Mouse (Mus musculus): ENCODE measurements around the gene Magi2. TPM values are rescaled to one million over a fixed set of nuclear protein-coding genes. Genes with fewer than 3 reads are reported as not detected.

The Magi2 gene
- polyA plus RNA-seq, 1 experiment, result 0.79 TPM

DNA sequence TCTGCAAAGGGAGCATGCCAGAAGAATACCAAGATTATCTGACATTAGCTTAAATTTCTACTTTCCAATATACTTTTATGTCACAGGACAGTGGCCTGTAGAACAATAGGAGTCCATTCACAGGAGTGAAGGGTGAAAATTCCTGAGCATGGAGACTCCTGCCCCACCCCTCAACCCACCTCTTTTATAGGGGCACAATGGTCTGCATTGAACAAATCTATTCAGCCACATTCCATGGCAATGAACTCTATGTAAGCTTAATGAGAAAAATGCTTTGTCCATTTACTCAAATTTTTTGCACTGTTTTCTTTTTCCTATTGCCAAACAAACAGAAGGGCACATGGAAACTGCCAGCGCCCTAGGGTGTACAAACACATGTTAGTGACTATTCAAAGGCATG, 838.2 kb downstream of the Magi2 start:
- Histone ChIP-seq H3K4me3 (ENCODE audit: extremely low read depth, insufficient read depth, insufficient read length) (no peak overlapping the region), H3K36me3 (ENCODE audit: control insufficient read depth, insufficient read depth, low read length) (no peaks in the 10 kb centered on the region), H3K27me3 (ENCODE audit: control insufficient read depth, insufficient read depth, low read length) (no peaks in the 10 kb centered on the region), H3K4me1 (ENCODE audit: control insufficient read depth, insufficient read depth, insufficient read length) (no peaks in the 10 kb centered on the region), H3K27ac (ENCODE audit: insufficient read depth, low read length) (no peak overlapping the region)
- WGBS, result 93% methylated on average over 1 of the region's 1 CpGs
- DNase-seq (ENCODE audit: low read depth in 1 of 2, low spot score in 2 of 2), result no peak
- TF ChIP-seq CTCF (IDR thresholded peaks at IDR 0.05; ENCODE audit: extremely low read depth, insufficient read depth, insufficient read length, insufficient replicate concordance) (no peak), POLR2A (IDR thresholded peaks at IDR 0.05; ENCODE audit: low read depth, low read length) (no peak)

DNA sequence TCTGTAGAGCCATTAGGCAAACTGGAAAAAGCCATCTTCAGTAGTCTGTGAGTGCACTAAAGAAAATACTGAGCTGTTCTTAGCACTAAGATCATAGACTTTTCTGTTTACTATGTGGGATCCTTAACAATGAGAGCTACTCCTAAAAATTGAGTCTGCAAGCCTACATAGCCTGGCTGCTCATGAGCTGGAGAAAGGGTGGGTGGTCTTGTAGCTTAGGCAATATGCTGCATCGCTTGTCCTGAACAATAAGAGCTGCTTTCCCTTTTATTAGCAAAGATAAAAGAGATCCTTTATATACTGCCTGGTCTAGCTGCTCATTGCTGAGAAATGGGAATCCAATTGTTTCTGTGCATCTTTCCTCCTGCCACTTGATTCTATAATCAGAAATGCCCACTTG, 841.7 kb downstream of the Magi2 start:
- 93% methylated on average over 1 of the region's 1 CpGs for WGBS
- no peaks in the 10 kb centered on the region for H3K36me3 ChIP-seq (ENCODE audit: control insufficient read depth, insufficient read depth, low read length)
- H3K4me3 ChIP-seq (ENCODE audit: extremely low read depth, insufficient read depth, insufficient read length), result no peak overlapping the region
- DNase-seq (ENCODE audit: low read depth in 1 of 2, low spot score in 2 of 2), result no peak
- TF ChIP-seq CTCF (IDR thresholded peaks at IDR 0.05; ENCODE audit: extremely low read depth, insufficient read depth, insufficient read length, insufficient replicate concordance), result no peak
- no peak for TF ChIP-seq POLR2A (IDR thresholded peaks at IDR 0.05; ENCODE audit: low read depth, low read length)
- H3K27ac ChIP-seq (ENCODE audit: insufficient read depth, low read length), result no peak overlapping the region
- no peaks in the 10 kb centered on the region for H3K4me1 ChIP-seq (ENCODE audit: control insufficient read depth, insufficient read depth, insufficient read length)
- no peaks in the 10 kb centered on the region for H3K27me3 ChIP-seq (ENCODE audit: control insufficient read depth, insufficient read depth, low read length)

DNA sequence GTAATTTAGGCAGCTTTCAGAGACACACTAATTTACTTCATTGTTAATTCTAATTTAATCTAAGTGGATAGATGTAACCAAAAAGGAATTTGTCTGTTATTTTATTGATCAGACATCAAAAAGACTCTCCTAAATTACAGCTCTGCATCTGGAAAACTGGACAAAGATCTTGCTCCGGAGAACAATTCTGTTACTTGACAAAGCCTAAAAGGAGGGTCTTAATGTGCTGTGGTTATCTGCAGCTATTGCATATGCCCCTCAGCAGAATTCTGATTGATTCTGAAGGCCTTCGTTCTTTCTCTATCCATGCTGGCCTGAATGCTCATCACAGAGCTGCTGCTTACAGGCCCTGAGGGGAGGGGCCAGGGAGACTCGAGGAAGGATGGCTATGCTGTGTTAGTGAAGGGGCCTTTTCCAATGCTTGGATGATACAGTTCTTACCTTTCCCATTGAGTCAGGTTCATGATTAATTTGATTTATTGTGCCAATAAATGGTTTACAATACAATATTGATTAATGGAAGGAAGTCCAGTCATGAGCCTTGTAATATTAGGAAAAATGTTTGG, 842.2 kb downstream of the Magi2 start:
- H3K4me3 ChIP-seq (ENCODE audit: extremely low read depth, insufficient read depth, insufficient read length), result no peak overlapping the region
- H3K27me3 ChIP-seq (ENCODE audit: control insufficient read depth, insufficient read depth, low read length), result no peaks in the 10 kb centered on the region
- no peaks in the 10 kb centered on the region for H3K36me3 ChIP-seq (ENCODE audit: control insufficient read depth, insufficient read depth, low read length)
- no peak for TF ChIP-seq POLR2A (IDR thresholded peaks at IDR 0.05; ENCODE audit: low read depth, low read length)
- TF ChIP-seq CTCF (IDR thresholded peaks at IDR 0.05; ENCODE audit: extremely low read depth, insufficient read depth, insufficient read length, insufficient replicate concordance), result no peak
- WGBS, result 86% methylated on average over 3 of the region's 3 CpGs
- DNase-seq (ENCODE audit: low read depth in 1 of 2, low spot score in 2 of 2), result no peak
- H3K4me1 ChIP-seq (ENCODE audit: control insufficient read depth, insufficient read depth, insufficient read length), result no peaks in the 10 kb centered on the region
- H3K27ac ChIP-seq (ENCODE audit: insufficient read depth, low read length), result no peak overlapping the region

DNA sequence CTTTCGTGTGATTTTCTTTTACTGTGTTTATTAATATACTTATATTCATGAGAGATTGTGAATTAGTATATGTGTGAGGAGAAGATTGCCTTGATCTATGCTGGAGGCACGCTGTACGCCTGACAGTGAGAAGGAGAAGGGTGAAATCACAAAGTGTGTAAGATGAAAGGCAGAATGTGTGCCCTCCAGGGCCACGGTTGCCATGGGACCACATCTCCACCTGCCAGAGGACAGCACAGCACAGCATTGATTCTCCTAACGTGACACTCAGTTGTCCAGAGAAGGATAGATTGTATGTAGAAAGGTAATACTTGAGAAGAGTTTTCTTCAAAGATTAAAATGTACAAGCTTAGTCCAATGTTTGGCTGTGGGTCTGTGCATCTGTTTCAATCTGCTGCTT, 847.3 kb downstream of the Magi2 start:
- no peak for DNase-seq (ENCODE audit: low read depth in 1 of 2, low spot score in 2 of 2)
- no peaks in the 10 kb centered on the region for H3K4me1 ChIP-seq (ENCODE audit: control insufficient read depth, insufficient read depth, insufficient read length)
- no peaks in the 10 kb centered on the region for H3K27me3 ChIP-seq (ENCODE audit: control insufficient read depth, insufficient read depth, low read length)
- no peak for TF ChIP-seq POLR2A (IDR thresholded peaks at IDR 0.05; ENCODE audit: low read depth, low read length)
- TF ChIP-seq CTCF (IDR thresholded peaks at IDR 0.05; ENCODE audit: extremely low read depth, insufficient read depth, insufficient read length, insufficient replicate concordance), result no peak
- no peaks in the 10 kb centered on the region for H3K36me3 ChIP-seq (ENCODE audit: control insufficient read depth, insufficient read depth, low read length)
- no peak overlapping the region for H3K4me3 ChIP-seq (ENCODE audit: extremely low read depth, insufficient read depth, insufficient read length)
- H3K27ac ChIP-seq (ENCODE audit: insufficient read depth, low read length), result no peak overlapping the region
- WGBS, result 81% methylated on average over 5 of the region's 5 CpGs

DNA sequence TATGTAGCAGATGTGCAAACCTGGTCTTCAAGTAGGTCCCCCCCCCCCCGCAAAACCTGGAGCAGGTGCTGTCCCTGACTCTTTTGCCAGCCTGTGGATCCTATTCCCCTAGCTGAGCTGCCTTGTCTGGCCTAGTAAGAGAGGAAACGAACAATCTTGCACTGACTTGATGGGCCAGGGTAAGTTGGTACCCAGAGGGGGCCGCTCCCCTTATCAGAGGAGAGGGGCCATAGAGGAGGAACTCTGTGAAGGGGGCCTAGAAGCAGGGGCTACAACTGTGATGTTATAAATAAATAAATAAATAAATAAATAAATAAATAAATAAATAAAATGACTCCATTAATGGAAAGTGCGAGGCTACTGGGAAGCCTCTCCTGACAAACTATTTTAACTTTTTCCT, 848.0 kb downstream of the Magi2 start:
- 92% methylated on average over 4 of the region's 4 CpGs for WGBS
- H3K4me3 ChIP-seq (ENCODE audit: extremely low read depth, insufficient read depth, insufficient read length), result no peak overlapping the region
- no peak for DNase-seq (ENCODE audit: low read depth in 1 of 2, low spot score in 2 of 2)
- H3K4me1 ChIP-seq (ENCODE audit: control insufficient read depth, insufficient read depth, insufficient read length), result no peaks in the 10 kb centered on the region
- no peaks in the 10 kb centered on the region for H3K36me3 ChIP-seq (ENCODE audit: control insufficient read depth, insufficient read depth, low read length)
- no peaks in the 10 kb centered on the region for H3K27me3 ChIP-seq (ENCODE audit: control insufficient read depth, insufficient read depth, low read length)
- TF ChIP-seq CTCF (IDR thresholded peaks at IDR 0.05; ENCODE audit: extremely low read depth, insufficient read depth, insufficient read length, insufficient replicate concordance), result no peak
- TF ChIP-seq POLR2A (IDR thresholded peaks at IDR 0.05; ENCODE audit: low read depth, low read length), result no peak
- H3K27ac ChIP-seq (ENCODE audit: insufficient read depth, low read length), result no peak overlapping the region

DNA sequence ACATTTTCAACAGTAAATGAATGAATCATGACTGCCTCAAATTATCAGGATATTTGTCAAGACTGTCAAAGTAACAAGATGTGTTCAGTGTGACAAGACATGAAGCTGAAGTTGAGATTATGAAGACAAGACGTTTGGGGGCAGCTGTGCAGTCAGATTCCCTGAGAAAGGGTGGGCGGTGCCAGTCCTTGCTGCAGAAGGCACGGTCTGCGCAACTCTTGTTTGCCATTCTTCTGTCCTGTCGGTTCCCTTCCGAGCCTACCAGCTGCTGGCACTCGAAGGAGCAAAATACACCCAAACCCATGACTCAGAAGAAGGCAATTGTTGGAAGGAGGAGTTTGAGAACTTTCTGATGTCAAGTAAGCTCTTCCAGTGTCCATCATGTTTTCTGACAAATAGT, 852.1 kb downstream of the Magi2 start:
- Histone ChIP-seq H3K36me3 (ENCODE audit: control insufficient read depth, insufficient read depth, low read length) (no peaks in the 10 kb centered on the region), H3K27ac (ENCODE audit: insufficient read depth, low read length) (no peak overlapping the region), H3K27me3 (ENCODE audit: control insufficient read depth, insufficient read depth, low read length) (no peaks in the 10 kb centered on the region), H3K4me1 (ENCODE audit: control insufficient read depth, insufficient read depth, insufficient read length) (0 out of 2 replicates have a peak, but pooled peaks cover 3% of the 10 kb centered on the region), H3K4me3 (ENCODE audit: extremely low read depth, insufficient read depth, insufficient read length) (no peak overlapping the region)
- TF ChIP-seq CTCF (IDR thresholded peaks at IDR 0.05; ENCODE audit: extremely low read depth, insufficient read depth, insufficient read length, insufficient replicate concordance) (no peak), POLR2A (IDR thresholded peaks at IDR 0.05; ENCODE audit: low read depth, low read length) (no peak)
- DNase-seq (ENCODE audit: low read depth in 1 of 2, low spot score in 2 of 2), result no peak
- WGBS, result 88% methylated on average over 7 of the region's 7 CpGs

DNA sequence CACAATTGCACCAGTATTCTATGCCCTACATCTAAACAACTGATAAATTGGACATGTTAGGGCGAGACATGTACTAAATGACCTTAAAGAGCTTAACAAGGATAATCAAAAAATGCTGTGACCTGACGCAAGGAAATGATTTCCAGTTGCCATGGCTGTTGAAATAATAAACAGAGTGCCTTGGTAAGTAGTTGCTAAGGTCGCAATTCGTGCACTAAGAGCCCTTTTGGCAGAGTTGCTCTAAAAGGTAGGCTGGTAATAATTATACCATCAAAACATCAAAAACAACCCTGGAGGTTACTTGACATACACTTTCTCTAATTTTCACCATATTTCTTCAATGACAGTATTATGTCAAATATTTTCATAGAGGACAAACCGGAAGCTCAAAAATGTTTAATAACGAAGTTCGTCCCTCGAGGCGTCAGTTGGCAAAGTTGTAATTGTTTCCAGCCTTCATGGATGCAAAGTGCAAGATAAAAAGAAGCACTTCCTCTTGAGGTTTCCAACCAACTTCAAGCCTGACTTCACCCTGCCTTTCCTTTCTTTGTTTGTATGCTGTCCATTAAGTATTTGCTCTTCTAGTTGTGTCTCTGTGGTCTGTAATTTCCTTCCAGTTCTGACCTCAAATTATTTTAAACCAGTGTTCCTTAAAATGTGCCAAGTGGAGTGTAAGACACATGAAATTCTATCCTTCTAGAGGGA, 853.9 kb downstream of the Magi2 start:
- WGBS, result 29% methylated on average over 9 of the region's 9 CpGs
- no peak for DNase-seq (ENCODE audit: low read depth in 1 of 2, low spot score in 2 of 2)
- H3K4me3 ChIP-seq (ENCODE audit: extremely low read depth, insufficient read depth, insufficient read length), result no peak overlapping the region

More for the DNA sequence above, 853.9 kb downstream of the Magi2 start:
- H3K4me1 ChIP-seq (ENCODE audit: control insufficient read depth, insufficient read depth, insufficient read length), result 0 out of 2 replicates have a peak, but pooled peaks cover 3% of the 10 kb centered on the region
- no peak for TF ChIP-seq CTCF (IDR thresholded peaks at IDR 0.05; ENCODE audit: extremely low read depth, insufficient read depth, insufficient read length, insufficient replicate concordance)
- no peak for TF ChIP-seq POLR2A (IDR thresholded peaks at IDR 0.05; ENCODE audit: low read depth, low read length)
- H3K27ac ChIP-seq (ENCODE audit: insufficient read depth, low read length), result no peak overlapping the region
- H3K27me3 ChIP-seq (ENCODE audit: control insufficient read depth, insufficient read depth, low read length), result no peaks in the 10 kb centered on the region
- H3K36me3 ChIP-seq (ENCODE audit: control insufficient read depth, insufficient read depth, low read length), result no peaks in the 10 kb centered on the region
